Comparison of ENCODE assay signal across 10 mouse cellular contexts in the genomic region with DNA sequence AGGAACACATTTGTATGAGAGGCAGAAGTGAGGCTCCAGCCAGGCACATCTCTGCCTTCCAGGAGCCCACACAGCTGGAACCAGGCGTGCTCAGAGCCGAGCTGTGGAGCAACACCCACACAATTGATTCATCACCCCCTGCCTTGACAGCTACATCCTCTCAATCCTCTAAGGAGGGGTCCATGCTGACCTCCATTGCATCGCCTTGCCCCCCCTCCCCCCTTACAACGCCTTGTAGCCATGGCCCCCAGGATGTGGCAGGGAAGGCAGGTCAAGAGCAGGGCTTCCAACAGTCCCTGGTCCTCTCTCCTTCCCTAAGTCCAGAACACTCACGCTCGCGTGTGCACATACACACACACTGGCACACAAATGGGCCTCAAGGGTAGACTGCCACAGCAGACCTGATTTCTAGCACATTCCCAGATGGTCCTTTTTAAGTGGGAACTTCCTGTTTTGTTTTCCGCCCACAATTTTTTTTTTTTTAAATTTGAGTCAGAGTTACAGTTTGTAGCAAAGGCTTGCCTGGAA. TPM values are rescaled to one million over a fixed set of nuclear protein-coding genes. Genes with fewer than 3 reads are reported as not detected.
A peak's percentile ranks its signal among the peaks of the same experiment; 100 is the strongest.
DNase-seq lines count a peak whose midpoint lies in the region; ATAC-seq and TF ChIP-seq lines count a peak whose summit lies in the region.
"Had no signal": no experiment of that assay in that cellular context is flagged by ENCODE, and none has a peak within 500 bp of the region (broad histone marks: within the 10 kb centered on the region; RNA-seq: fewer than 3 reads in every experiment).

No protein-coding gene starts in this region.

- no peak overlapping the region for H3K4me2 ChIP-seq in forebrain, embryonic 12.5 days
- H3K4me2 ChIP-seq: liver, embryonic 15.5 days had no signal

- TF ChIP-seq EP300 in MEL (IDR thresholded peaks at IDR 0.05; ENCODE audit: low read depth in 1 of 2, low read length in 2 of 2) = no peak

- peak; percentile 28 for DNase-seq in kidney, adult 11 months
- DNase-seq in kidney, adult 8-10 months = no peak
- DNase-seq in MEL (ENCODE audit: low read depth, low spot score) = no peak
- DNase-seq in kidney, postnatal 36 days = peak; percentile 38 to 41
- DNase-seq in cerebellum, postnatal 25 days = no peak
- DNase-seq: cerebellum, adult 2 months had no signal

- no peak for TF ChIP-seq POLR2A in MEL (IDR thresholded peaks at IDR 0.05; ENCODE audit: control insufficient read depth in 1 of 2, insufficient read depth in 1 of 2, low read depth in 1 of 2, low read length in 2 of 2, poor library complexity in 1 of 2)

- TF ChIP-seq RAD21 in MEL (IDR thresholded peaks at IDR 0.05; ENCODE audit: low read depth, low read length) = no peak

- peak; percentile 17 for ATAC-seq in granulocyte monocyte progenitor cell, adult 5-6 weeks (replicated peaks; ENCODE audit: poor library complexity, severe bottlenecking)
- ATAC-seq in forebrain, embryonic 12.5 days (ENCODE audit: low FRiP score) = no peak
- ATAC-seq in megakaryocyte-erythroid progenitor cell, adult 5-6 weeks (replicated peaks; ENCODE audit: low FRiP score, low TSS enrichment, poor library complexity, severe bottlenecking) = no peak

- H3K27me3 ChIP-seq in MEL (ENCODE audit: control insufficient read depth in 1 of 2, insufficient read depth in 2 of 2, low read length in 2 of 2) = no peaks in the 10 kb centered on the region
- peaks cover 10% of the 10 kb centered on the region for H3K27me3 ChIP-seq in forebrain, embryonic 12.5 days
- H3K27me3 ChIP-seq: liver, embryonic 15.5 days had no signal

- H3K27ac ChIP-seq in MEL (ENCODE audit: control insufficient read depth, low read depth, low read length) = no peak overlapping the region
- no peak overlapping the region for H3K27ac ChIP-seq in forebrain, embryonic 12.5 days
- H3K27ac ChIP-seq: liver, embryonic 15.5 days had no signal

- no peaks in the 10 kb centered on the region for H3K9me3 ChIP-seq in MEL (replicated peaks; ENCODE audit: insufficient read depth, low read length)
- no peaks in the 10 kb centered on the region for H3K9me3 ChIP-seq in forebrain, embryonic 12.5 days
- H3K9me3 ChIP-seq: liver, embryonic 15.5 days had no signal

- no peaks in the 10 kb centered on the region for H3K79me2 ChIP-seq in MEL (ENCODE audit: control insufficient read depth, insufficient read depth, low read length, poor library complexity)

- peaks cover 0 to 6% of the 10 kb centered on the region in 2 experiments; a peak in 2 of 4 replicates for H3K36me3 ChIP-seq in MEL (ENCODE audit: control insufficient read depth in 1 of 2, insufficient read depth in 2 of 2, low read length in 2 of 2)
- no peaks in the 10 kb centered on the region for H3K36me3 ChIP-seq in forebrain, embryonic 12.5 days (replicated peaks)
- H3K36me3 ChIP-seq: liver, embryonic 15.5 days had no signal

- H3K4me1 ChIP-seq in MEL (ENCODE audit: control insufficient read depth in 1 of 2, insufficient read depth in 2 of 2, low read length in 2 of 2) = peaks cover 4 to 11% of the 10 kb centered on the region in 2 experiments
- H3K4me1 ChIP-seq in forebrain, embryonic 12.5 days = peaks cover 10% of the 10 kb centered on the region

- no peak for TF ChIP-seq CTCF in MEL (IDR thresholded peaks at IDR 0.05 in 2 of 3, conservative IDR thresholded peaks at IDR 0.05 in 1 of 3; ENCODE audit: control insufficient read depth in 1 of 3, insufficient read depth in 1 of 3, low read depth in 2 of 3, low read length in 3 of 3, poor library complexity in 1 of 3, severe bottlenecking in 1 of 3)

- H3K4me3 ChIP-seq in MEL (ENCODE audit: control insufficient read depth in 1 of 2, insufficient read depth in 1 of 2, low read depth in 2 of 2, low read length in 2 of 2) = no peak overlapping the region
- H3K4me3 ChIP-seq in forebrain, embryonic 12.5 days (replicated peaks) = no peak overlapping the region
- H3K4me3 ChIP-seq: liver, embryonic 15.5 days had no signal

- WGBS in forebrain, embryonic 12.5 days = 78% methylated on average over 8 of the region's 8 CpGs

- no peak overlapping the region for H3K9ac ChIP-seq in MEL (ENCODE audit: control insufficient read depth, low read depth, low read length, poor library complexity, severe bottlenecking)
- no peak overlapping the region for H3K9ac ChIP-seq in forebrain, embryonic 12.5 days
- H3K9ac ChIP-seq: liver, embryonic 15.5 days had no signal

TF ChIP-seq in MEL, 35 proteins besides CTCF, POLR2A, EP300 and RAD21:
- TF ChIP-seq MYB (IDR thresholded peaks at IDR 0.05; ENCODE audit: low read depth, low read length) = no peak
- TF ChIP-seq USF1 (IDR thresholded peaks at IDR 0.05; ENCODE audit: low read depth, low read length) = no peak
- no peak for TF ChIP-seq NRF1 (IDR thresholded peaks at IDR 0.05; ENCODE audit: insufficient read depth, low read depth, low read length, poor library complexity, severe bottlenecking)
- TF ChIP-seq ZNF384 (IDR thresholded peaks at IDR 0.05; ENCODE audit: low read depth, low read length) = peak; percentile 76
- no peak for TF ChIP-seq CHD1 (IDR thresholded peaks at IDR 0.05; ENCODE audit: low read depth, low read length)

RNA-seq across cellular contexts. Expression of a gene that starts 9.1 kb away (rescaled TPM):
- total RNA-seq in MEL (2012; rRNA removed) = 0.07 TPM in 1 of 2 replicates, not detected in the other
- polyA plus RNA-seq in MEL (2012; ENCODE audit: insufficient read depth in 1 of 2, insufficient read length in 2 of 2, low read depth in 1 of 2, low replicate concordance in 2 of 2, missing spikeins in 1 of 2) = under 1 TPM in 1 of 2 experiments, not detected in 1; 0.21 TPM
- total RNA-seq in granulocyte monocyte progenitor cell, adult 5-6 weeks (2014; fragmentation: Nextera tagmentation) = not detected in 2 replicates
- not detected in 2 replicates for total RNA-seq in granulocyte monocyte progenitor cell, adult 5-6 weeks (2017)
- 0.14 and 0.27 TPM in 2 replicates for polyA plus RNA-seq in forebrain, embryonic 12.5 days (2016; fragmentation: Nextera tagmentation; extraction: Ambion mirVana)
- not detected in 2 replicates for total RNA-seq in megakaryocyte-erythroid progenitor cell, adult 5-6 weeks (2014; fragmentation: Nextera tagmentation)
- total RNA-seq in megakaryocyte-erythroid progenitor cell, adult 5-6 weeks (2017) = not detected in 2 replicates
- polyA plus RNA-seq: liver, embryonic 15.5 days had no signal

RNA-seq across cellular contexts. Expression of a gene that starts 12.1 kb away (rescaled TPM):
- total RNA-seq in MEL (2012; rRNA removed) = 268 and 304 TPM in 2 replicates
- polyA plus RNA-seq in MEL (2012; ENCODE audit: insufficient read depth in 1 of 2, insufficient read length in 2 of 2, low read depth in 1 of 2, low replicate concordance in 2 of 2, missing spikeins in 1 of 2) = 100 to 1,000 TPM in 1 of 2 experiments, not detected in 1; 424 TPM
- total RNA-seq in granulocyte monocyte progenitor cell, adult 5-6 weeks (2014; fragmentation: Nextera tagmentation) = 284 and 297 TPM in 2 replicates
- 146 and 201 TPM in 2 replicates for total RNA-seq in granulocyte monocyte progenitor cell, adult 5-6 weeks (2017)
- polyA plus RNA-seq in forebrain, embryonic 12.5 days (2016; fragmentation: Nextera tagmentation; extraction: Ambion mirVana) = 305 and 325 TPM in 2 replicates
- total RNA-seq in megakaryocyte-erythroid progenitor cell, adult 5-6 weeks (2014; fragmentation: Nextera tagmentation) = 241 and 279 TPM in 2 replicates
- 113 and 125 TPM in 2 replicates for total RNA-seq in megakaryocyte-erythroid progenitor cell, adult 5-6 weeks (2017)

RNA-seq across cellular contexts. Expression of a gene that starts 16.8 kb away (rescaled TPM):
- 3.5 and 4.4 TPM in 2 replicates for total RNA-seq in MEL (2012; rRNA removed)
- polyA plus RNA-seq in MEL (2012; ENCODE audit: insufficient read depth in 1 of 2, insufficient read length in 2 of 2, low read depth in 1 of 2, low replicate concordance in 2 of 2, missing spikeins in 1 of 2) = 1 to 10 TPM in 1 of 2 experiments, not detected in 1; 7.4 TPM
- total RNA-seq in granulocyte monocyte progenitor cell, adult 5-6 weeks (2014; fragmentation: Nextera tagmentation) = 4.5 and 5.1 TPM in 2 replicates
- 2.5 and 7.9 TPM in 2 replicates for total RNA-seq in granulocyte monocyte progenitor cell, adult 5-6 weeks (2017)
- polyA plus RNA-seq in forebrain, embryonic 12.5 days (2016; fragmentation: Nextera tagmentation; extraction: Ambion mirVana) = 9.8 and 11.1 TPM in 2 replicates
- 4.6 and 5.6 TPM in 2 replicates for total RNA-seq in megakaryocyte-erythroid progenitor cell, adult 5-6 weeks (2014; fragmentation: Nextera tagmentation)
- total RNA-seq in megakaryocyte-erythroid progenitor cell, adult 5-6 weeks (2017) = 7.0 and 8.3 TPM in 2 replicates

RNA-seq across cellular contexts. Expression of a gene that starts 45.8 kb away (rescaled TPM):
- total RNA-seq in MEL (2012; rRNA removed) = 0.46 and 0.92 TPM in 2 replicates
- under 1 TPM in 1 of 2 experiments, not detected in 1; 0.79 TPM for polyA plus RNA-seq in MEL (2012; ENCODE audit: insufficient read depth in 1 of 2, insufficient read length in 2 of 2, low read depth in 1 of 2, low replicate concordance in 2 of 2, missing spikeins in 1 of 2)
- 43.8 and 50.9 TPM in 2 replicates for total RNA-seq in granulocyte monocyte progenitor cell, adult 5-6 weeks (2014; fragmentation: Nextera tagmentation)
- total RNA-seq in granulocyte monocyte progenitor cell, adult 5-6 weeks (2017) = 34.0 TPM in 2 replicates
- polyA plus RNA-seq in forebrain, embryonic 12.5 days (2016; fragmentation: Nextera tagmentation; extraction: Ambion mirVana) = 3.2 and 4.8 TPM in 2 replicates
- total RNA-seq in megakaryocyte-erythroid progenitor cell, adult 5-6 weeks (2014; fragmentation: Nextera tagmentation) = 8.5 and 9.8 TPM in 2 replicates
- total RNA-seq in megakaryocyte-erythroid progenitor cell, adult 5-6 weeks (2017) = 7.2 and 14.6 TPM in 2 replicates

Comparison
In these comparisons a context has a peak if more than half of its experiments do, and no peak if none do; other contexts are left out.
1. DNase-seq: peak in kidney, adult 11 months (single experiment) and kidney, postnatal 36 days (2 of 2); none in kidney, adult 8-10 months (0 of 2), MEL (single experiment) and cerebellum, postnatal 25 days (0 of 2).